In genomic region chr11:72206341-72207203, GRCm38 (mm10) we compare ENCODE assay signal across 8 mouse cellular contexts. TPM values are rescaled to one million over a fixed set of nuclear protein-coding genes. Genes with fewer than 3 reads are reported as not detected.
DNase-seq lines count a peak whose midpoint lies in the region; ATAC-seq and TF ChIP-seq lines count a peak whose summit lies in the region.

Gene Gm43951, minus strand, starts transcription at chr11:72206840.

- TF ChIP-seq CTCF in hindbrain, postnatal 0 days (IDR thresholded peaks at IDR 0.05; ENCODE audit: low read depth) = peak; percentile 58

- H3K4me1 ChIP-seq in hindbrain, postnatal 0 days (ENCODE audit: insufficient read depth, low read length) = peaks cover 19% of the 10 kb centered on the region
- H3K4me1 ChIP-seq in limb, embryonic 15.5 days = peaks cover 25% of the 10 kb centered on the region

- peak within 1 kb of the TSS; percentile 79 for H3K9ac ChIP-seq in hindbrain, postnatal 0 days (replicated peaks; ENCODE audit: low read length)
- H3K9ac ChIP-seq in limb, embryonic 15.5 days = peak within 1 kb of the TSS; percentile 54

- H3K4me2 ChIP-seq in hindbrain, postnatal 0 days (ENCODE audit: low read depth, low read length) = peak within 1 kb of the TSS; percentile 80
- peak within 1 kb of the TSS; percentile 87 for H3K4me2 ChIP-seq in limb, embryonic 15.5 days

- under 1% methylated on average over 43 of the region's 43 CpGs for WGBS in hindbrain, postnatal 0 days
- under 1% methylated on average over 43 of the region's 43 CpGs for WGBS in limb, embryonic 15.5 days

- peak; percentile 47 for ATAC-seq in erythroid progenitor cell, adult 5-6 weeks (replicated peaks; ENCODE audit: low FRiP score, poor library complexity, severe bottlenecking)
- ATAC-seq in hindbrain, postnatal 0 days = peak; percentile 66
- no peak for ATAC-seq in limb, embryonic 15.5 days (ENCODE audit: insufficient number of reproducible peaks, low FRiP score, low TSS enrichment, low read depth)

- no peaks in the 10 kb centered on the region for H3K9me3 ChIP-seq in hindbrain, postnatal 0 days (ENCODE audit: low read length)
- H3K9me3 ChIP-seq in limb, embryonic 15.5 days = no peaks in the 10 kb centered on the region

- H3K27me3 ChIP-seq in hindbrain, postnatal 0 days (ENCODE audit: insufficient read depth, low read length) = no peaks in the 10 kb centered on the region
- H3K27me3 ChIP-seq in limb, embryonic 15.5 days = no peaks in the 10 kb centered on the region

- H3K27ac ChIP-seq in hindbrain, postnatal 0 days = peak within 1 kb of the TSS; percentile 84
- H3K27ac ChIP-seq in limb, embryonic 15.5 days = peak within 1 kb of the TSS; percentile 80

- peak; percentile 49 for DNase-seq in right cerebral cortex, adult 18-20 months
- no peak for DNase-seq in right cerebral cortex, postnatal 14 days
- peak; percentile 19 to 48 for DNase-seq in adrenal gland, postnatal 36 days
- peak; percentile 49 for DNase-seq in hindbrain, postnatal 0 days (ENCODE audit: low spot score)
- DNase-seq in naive thymus-derived CD4-positive, alpha-beta T cell, adult 2 months (ENCODE audit: low read depth) = peak; percentile 19
- no peak for DNase-seq in gastrocnemius, postnatal 10 days

- peaks cover 17% of the 10 kb centered on the region for H3K36me3 ChIP-seq in hindbrain, postnatal 0 days (ENCODE audit: insufficient read depth, low read length)
- H3K36me3 ChIP-seq in limb, embryonic 15.5 days = peaks cover 23% of the 10 kb centered on the region

- peak within 1 kb of the TSS; percentile 87 for H3K4me3 ChIP-seq in hindbrain, postnatal 0 days (ENCODE audit: low read length)
- peak within 1 kb of the TSS; percentile 82 for H3K4me3 ChIP-seq in limb, embryonic 15.5 days

RNA-seq across cellular contexts. Expression of gene Gm43951, which starts in this region (rescaled TPM):
- under 1 TPM; 0.46 to 0.60 TPM for total RNA-seq in adrenal gland, postnatal 36 days (2021)
- total RNA-seq in erythroid progenitor cell, adult 5-6 weeks (2015; ENCODE audit: low replicate concordance) = not detected in 2 replicates
- 1.0 TPM in 1 of 2 replicates, not detected in the other for total RNA-seq in erythroid progenitor cell, adult 5-6 weeks (2017; ENCODE audit: low replicate concordance)
- 1.7 and 1.8 TPM in 2 replicates for total RNA-seq in hindbrain, postnatal 0 days (2014; rRNA removed)
- polyA plus RNA-seq in hindbrain, postnatal 0 days (2015; fragmentation: Nextera tagmentation; extraction: Ambion mirVana) = 1.2 and 1.4 TPM in 2 replicates
- 0.29 and 0.56 TPM in 2 replicates for polyA plus RNA-seq in limb, embryonic 15.5 days (2015; fragmentation: Nextera tagmentation; extraction: Ambion mirVana)
- under 1 TPM; 0.31 to 0.45 TPM for total RNA-seq in gastrocnemius, postnatal 10 days (2021)

Comparison
In these comparisons a context has a peak if more than half of its experiments do, and no peak if none do; other contexts are left out.
1. DNase-seq: peak in right cerebral cortex, adult 18-20 months (single experiment), hindbrain, postnatal 0 days (single experiment) and naive thymus-derived CD4-positive, alpha-beta T cell, adult 2 months (single experiment); none in right cerebral cortex, postnatal 14 days (single experiment) and gastrocnemius, postnatal 10 days (single experiment).
2. Peak in DNase-seq in adrenal gland, postnatal 36 days; RNA of the gene not detected or under 1 TPM.